Mouse (Mus musculus) cerebral cortex, adult 2 months (tissue): ENCODE data around the gene Pigk.

Source experiments
- WGBS: fragments of 180-500 bp; shearing (Covaris S2); methylation state at CpG from one replicate; pipeline ENCODE4 v1.1.7; 2018; 5-methylcytosine and 5-hydroxymethylcytosine counted together

The Pigk gene

GRCm38 (mm10) chr3:152855006-152855614, 141.2 kb downstream of the Pigk start:
- 78% methylated on average over 12 of the region's 12 CpGs for whole genome bisulfite sequencing

GRCm38 (mm10) chr3:152856095-152856494, 142.2 kb downstream of the Pigk start:
- 63% methylated on average over 10 of the region's 10 CpGs for WGBS

- 90% methylated on average over 4 of the region's 4 CpGs for WGBS
These were observed 147.6 kb downstream of the Pigk start for GRCm38 (mm10) chr3:152861450-152861849.

GRCm38 (mm10) chr3:152861978-152862377, 148.1 kb downstream of the Pigk start:
- WGBS: 71% methylated on average over 1 of the region's 1 CpGs

- 65% methylated on average over 22 of the region's 22 CpGs for WGBS
These were observed 152.4 kb downstream of the Pigk start for GRCm38 (mm10) chr3:152866035-152866965.

GRCm38 (mm10) chr3:152867654-152868525, 154.0 kb downstream of the Pigk start:
- WGBS: 45% methylated on average over 12 of the region's 12 CpGs

- 67% methylated on average over 12 of the region's 12 CpGs for WGBS
These were observed 158.2 kb downstream of the Pigk start for GRCm38 (mm10) chr3:152872054-152872453.

- 55% methylated on average over 6 of the region's 6 CpGs for WGBS
These were observed 158.7 kb downstream of the Pigk start for GRCm38 (mm10) chr3:152872596-152872995.

- 68% methylated on average over 17 of the region's 17 CpGs for WGBS
These were observed 160.8 kb downstream of the Pigk start for GRCm38 (mm10) chr3:152874431-152875355.

- 81% methylated on average over 6 of the region's 6 CpGs for WGBS
These were observed 161.9 kb downstream of the Pigk start for GRCm38 (mm10) chr3:152875723-152876290.

GRCm38 (mm10) chr3:152880121-152880835, 166.4 kb downstream of the Pigk start:
- 38% methylated on average over 15 of the region's 15 CpGs for WGBS

GRCm38 (mm10) chr3:152881706-152882105, 167.8 kb downstream of the Pigk start:
- WGBS: 77% methylated on average over 4 of the region's 4 CpGs

- WGBS: 90% methylated on average over 3 of the region's 3 CpGs
These were observed 169.7 kb downstream of the Pigk start for GRCm38 (mm10) chr3:152883556-152883955.

- 66% methylated on average over 7 of the region's 7 CpGs for WGBS
These were observed 174.2 kb downstream of the Pigk start for GRCm38 (mm10) chr3:152888116-152888515.

GRCm38 (mm10) chr3:152894935-152895334, 181.0 kb downstream of the Pigk start:
- WGBS: 55% methylated on average over 4 of the region's 4 CpGs

GRCm38 (mm10) chr3:152896111-152896510, 182.2 kb downstream of the Pigk start:
- 74% methylated on average over 3 of the region's 3 CpGs for WGBS

- WGBS: 79% methylated on average over 5 of the region's 5 CpGs
These were observed 183.3 kb downstream of the Pigk start for GRCm38 (mm10) chr3:152897196-152897595.

GRCm38 (mm10) chr3:152898906-152899305, 185.0 kb downstream of the Pigk start:
- 63% methylated on average over 9 of the region's 9 CpGs for WGBS

GRCm38 (mm10) chr3:152905026-152905425, 191.1 kb downstream of the Pigk start:
- WGBS: 84% methylated on average over 10 of the region's 10 CpGs

GRCm38 (mm10) chr3:152905800-152906199, 191.9 kb downstream of the Pigk start:
- WGBS: 33% methylated on average over 10 of the region's 10 CpGs
